Mouse (Mus musculus) MEL (cell line): ENCODE results near the gene Igfbp6.

ENCODE experiments used
- CTCF ChIP-seq, 3 experiments: IDR thresholded peaks in 2 of 3; conservative IDR thresholded peaks in 1 of 3; 2 replicates each; pipeline ENCODE4 v1.5.1; 2011 to 2012; ENCODE audit warnings: low read length in 3 of 3, low read depth in 2 of 3, mild to moderate bottlenecking in 2 of 3, improper control_type of control experiment in 1 of 3, inconsistent platforms in 1 of 3, mixed read lengths in 1 of 3, moderate library complexity in 1 of 3; ENCODE audit not compliant: control insufficient read depth in 1 of 3, insufficient read depth in 1 of 3, poor library complexity in 1 of 3, severe bottlenecking in 1 of 3
- E2F4 ChIP-seq: IDR thresholded peaks from 2 replicates; pipeline ENCODE4 v1.6.1; 2011; ENCODE audit warnings: low read depth, low read length, improper control_type of control experiment, borderline replicate concordance
- EP300 ChIP-seq, 2 experiments: IDR thresholded peaks; 2 replicates each; pipeline ENCODE4 v1.6.1; 2011; ENCODE audit warnings: improper control_type of control experiment in 2 of 2, low read length in 2 of 2, low read depth in 1 of 2, mild to moderate bottlenecking in 1 of 2
- HCFC1 ChIP-seq: IDR thresholded peaks from 2 replicates; pipeline ENCODE4 v1.6.1; 2012; ENCODE audit warnings: low read depth, mild to moderate bottlenecking, inconsistent platforms, low read length, improper control_type of control experiment, moderate library complexity
- MAFK ChIP-seq: IDR thresholded peaks from 2 replicates; pipeline ENCODE4 v1.6.1; 2011; ENCODE audit warnings: low read depth, mild to moderate bottlenecking, low read length, improper control_type of control experiment, borderline replicate concordance
- MEF2A ChIP-seq: IDR thresholded peaks from 2 replicates; pipeline ENCODE4 v1.6.1; 2014; ENCODE audit warnings: low read depth, mild to moderate bottlenecking, inconsistent platforms, low read length, improper control_type of control experiment; ENCODE audit not compliant: poor library complexity, insufficient replicate concordance, severe bottlenecking; ENCODE audit errors: extremely low read depth
- MXI1 ChIP-seq: IDR thresholded peaks from 2 replicates; pipeline ENCODE4 v1.6.1; 2011; ENCODE audit warnings: mild to moderate bottlenecking, low read depth, low read length, improper control_type of control experiment
- POLR2A ChIP-seq, 2 experiments: IDR thresholded peaks; 2 replicates each; pipeline ENCODE4 v1.6.1; 2011 to 2012; ENCODE audit warnings: low read length in 2 of 2, mild to moderate bottlenecking in 2 of 2, control low read depth in 1 of 2, improper control_type of control experiment in 1 of 2, low read depth in 1 of 2, moderate library complexity in 1 of 2; ENCODE audit not compliant: control insufficient read depth in 1 of 2, insufficient read depth in 1 of 2, poor library complexity in 1 of 2
- RCOR1 ChIP-seq: IDR thresholded peaks from 2 replicates; pipeline ENCODE4 v1.6.1; 2012; ENCODE audit warnings: low read depth, mild to moderate bottlenecking, inconsistent platforms, low read length, improper control_type of control experiment
- TBP ChIP-seq: IDR thresholded peaks from 2 replicates; pipeline ENCODE4 v1.8.0; 2011; ENCODE audit warnings: low read depth, low read length, improper control_type of control experiment
- USF1 ChIP-seq: IDR thresholded peaks from 2 replicates; pipeline ENCODE4 v1.6.1; 2014; ENCODE audit warnings: low read depth, mild to moderate bottlenecking, inconsistent platforms, low read length, improper control_type of control experiment, moderate library complexity
- ZC3H11A ChIP-seq: IDR thresholded peaks from 2 replicates; pipeline ENCODE4 v1.6.1; 2012; ENCODE audit warnings: low read depth, mild to moderate bottlenecking, inconsistent platforms, low read length, improper control_type of control experiment
- ZMIZ1 ChIP-seq: IDR thresholded peaks from 2 replicates; pipeline ENCODE4 v1.6.1; 2012; ENCODE audit warnings: low read depth, mild to moderate bottlenecking, inconsistent platforms, low read length, improper control_type of control experiment, moderate library complexity
- ZNF384 ChIP-seq: IDR thresholded peaks from 2 replicates; pipeline ENCODE4 v1.6.1; 2012; ENCODE audit warnings: low read depth, mild to moderate bottlenecking, inconsistent platforms, low read length, improper control_type of control experiment

DNA sequence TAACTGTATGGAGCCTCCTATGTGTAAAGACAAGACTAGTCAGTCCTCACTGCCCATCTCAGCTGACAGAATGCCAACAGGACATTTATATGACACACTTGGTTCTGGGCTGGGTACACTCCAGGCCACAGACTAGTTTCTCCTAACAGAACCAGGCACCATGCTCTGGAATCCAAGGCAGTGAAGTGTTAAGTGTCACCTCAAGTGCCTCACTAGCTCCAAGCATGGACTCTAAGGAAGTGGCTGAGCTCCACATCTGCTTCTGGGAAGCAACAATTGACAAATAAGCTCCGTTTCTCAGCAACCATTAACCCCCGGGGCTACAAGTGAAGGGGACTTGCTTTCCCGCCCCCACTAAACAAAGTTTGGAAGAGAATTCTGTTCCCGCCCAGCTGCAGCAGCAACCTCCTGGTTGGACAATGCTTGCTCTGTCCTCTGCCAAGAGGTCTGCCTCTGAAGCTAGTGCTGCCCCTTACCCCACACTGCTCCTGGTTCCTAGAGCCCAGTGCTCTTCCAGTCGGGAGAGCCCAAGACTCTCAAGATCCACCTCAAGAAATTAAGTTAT, 46.1 kb upstream of the Igfbp6 start:
- TF ChIP-seq CTCF (IDR thresholded peaks at IDR 0.05 in 2 of 3, conservative IDR thresholded peaks at IDR 0.05 in 1 of 3; ENCODE audit: control insufficient read depth in 1 of 3, insufficient read depth in 1 of 3, low read depth in 2 of 3, low read length in 3 of 3, poor library complexity in 1 of 3, severe bottlenecking in 1 of 3): no peak
- TF ChIP-seq MEF2A: no peak
- no peak for TF ChIP-seq MAFK
- no peak for TF ChIP-seq ZC3H11A
- TF ChIP-seq POLR2A (IDR thresholded peaks at IDR 0.05; ENCODE audit: control insufficient read depth in 1 of 2, insufficient read depth in 1 of 2, low read depth in 1 of 2, low read length in 2 of 2, poor library complexity in 1 of 2): peak in 1 of 2 experiments; percentile 56; a peak in 2 of 4 replicates
- TF ChIP-seq ZNF384: no peak
- TF ChIP-seq E2F4: no peak
- TF ChIP-seq HCFC1: no peak
- TF ChIP-seq USF1: no peak
- 0 out of 2 replicates have a peak, but pooled peaks have one; percentile 9 for TF ChIP-seq ZMIZ1
- no peak for TF ChIP-seq RCOR1
- no peak for TF ChIP-seq MXI1
- no peak for TF ChIP-seq EP300 (IDR thresholded peaks at IDR 0.05; ENCODE audit: low read depth in 1 of 2, low read length in 2 of 2)
- TF ChIP-seq TBP: no peak
